Mouse (Mus musculus): ENCODE measurements around the gene Plce1. TPM values are rescaled to one million over a fixed set of nuclear protein-coding genes. Genes with fewer than 3 reads are reported as not detected.

The Plce1 gene
- total RNA-seq, 2 experiments from 2014 or later, result 11.4 to 11.9 TPM

- no peak for DNase-seq (ENCODE audit: low spot score in 2 of 2)
Observed at GRCm38 (mm10) chr19:38578554-38579146, 97.7 kb downstream of the Plce1 start.

- DNase-seq (ENCODE audit: low spot score in 2 of 2), result no peak
Observed at GRCm38 (mm10) chr19:38582861-38583260, 102.0 kb downstream of the Plce1 start.

- DNase-seq (ENCODE audit: low spot score in 2 of 2), result no peak
Observed at GRCm38 (mm10) chr19:38587559-38587958, 106.7 kb downstream of the Plce1 start.

- no peak for DNase-seq (ENCODE audit: low spot score in 2 of 2)
Observed at GRCm38 (mm10) chr19:38589466-38589865, 108.6 kb downstream of the Plce1 start.

GRCm38 (mm10) chr19:38589941-38590340 lies 109.0 kb downstream of the Plce1 start:
- DNase-seq (ENCODE audit: low spot score in 2 of 2), result no peak

GRCm38 (mm10) chr19:38592566-38593224 lies 111.8 kb downstream of the Plce1 start:
- DNase-seq (ENCODE audit: low spot score in 2 of 2), result no peak

GRCm38 (mm10) chr19:38593225-38593897 lies 112.5 kb downstream of the Plce1 start:
- DNase-seq (ENCODE audit: low spot score in 2 of 2), result no peak

GRCm38 (mm10) chr19:38596096-38596495 lies 115.2 kb downstream of the Plce1 start:
- no peak for DNase-seq (ENCODE audit: low spot score in 2 of 2)

- DNase-seq (ENCODE audit: low spot score in 2 of 2), result no peak
Observed at GRCm38 (mm10) chr19:38597392-38597791, 116.5 kb downstream of the Plce1 start.

- DNase-seq (ENCODE audit: low spot score in 2 of 2), result no peak
Observed at GRCm38 (mm10) chr19:38599001-38599400, 118.1 kb downstream of the Plce1 start.

- DNase-seq (ENCODE audit: low spot score in 2 of 2), result no peak
Observed at GRCm38 (mm10) chr19:38601127-38601526, 120.2 kb downstream of the Plce1 start.

GRCm38 (mm10) chr19:38602811-38603210 lies 121.9 kb downstream of the Plce1 start:
- DNase-seq (ENCODE audit: low spot score in 2 of 2), result no peak

- DNase-seq (ENCODE audit: low spot score in 2 of 2), result no peak
Observed at GRCm38 (mm10) chr19:38607236-38607635, 126.3 kb downstream of the Plce1 start.

GRCm38 (mm10) chr19:38608951-38609654 lies 128.2 kb downstream of the Plce1 start:
- DNase-seq (ENCODE audit: low spot score in 2 of 2), result no peak

GRCm38 (mm10) chr19:38610291-38610690 lies 129.4 kb downstream of the Plce1 start:
- no peak for DNase-seq (ENCODE audit: low spot score in 2 of 2)

GRCm38 (mm10) chr19:38610809-38611208 lies 129.9 kb downstream of the Plce1 start:
- no peak for DNase-seq (ENCODE audit: low spot score in 2 of 2)

- DNase-seq (ENCODE audit: low spot score in 2 of 2), result no peak
Observed at GRCm38 (mm10) chr19:38614067-38614675, 133.3 kb downstream of the Plce1 start.

- no peak for DNase-seq (ENCODE audit: low spot score in 2 of 2)
Observed at GRCm38 (mm10) chr19:38615356-38615755, 134.4 kb downstream of the Plce1 start.

- no peak for DNase-seq (ENCODE audit: low spot score in 2 of 2)
Observed at GRCm38 (mm10) chr19:38620134-38620533, 139.2 kb downstream of the Plce1 start.

- no peak for DNase-seq (ENCODE audit: low spot score in 2 of 2)
Observed at GRCm38 (mm10) chr19:38621546-38621945, 140.6 kb downstream of the Plce1 start.

GRCm38 (mm10) chr19:38626246-38627015 lies 145.5 kb downstream of the Plce1 start:
- DNase-seq (ENCODE audit: low spot score in 2 of 2), result no peak

Measured in adrenal gland, postnatal 4 days (tissue).